Mouse (Mus musculus) kidney, postnatal 14 days (tissue): ENCODE data around the gene Wee2.

Experiments
- DNase-seq: peaks from one replicate; pipeline ENCODE4 v3.0.0; 2022; ENCODE audit warnings: mixed read lengths

Wee2 gene

GRCm38 (mm10) chr6:40436047-40436483, 2.8 kb upstream of the Wee2 start, which contains the start of gene E330009J07Rik:
Gene E330009J07Rik, minus strand, starts transcription at chr6:40436135.
- peak; percentile 87 for DNase-seq

- DNase-seq = no peak
These were observed 843 bp downstream of the Wee2 start for GRCm38 (mm10) chr6:40439731-40440130.

DNA sequence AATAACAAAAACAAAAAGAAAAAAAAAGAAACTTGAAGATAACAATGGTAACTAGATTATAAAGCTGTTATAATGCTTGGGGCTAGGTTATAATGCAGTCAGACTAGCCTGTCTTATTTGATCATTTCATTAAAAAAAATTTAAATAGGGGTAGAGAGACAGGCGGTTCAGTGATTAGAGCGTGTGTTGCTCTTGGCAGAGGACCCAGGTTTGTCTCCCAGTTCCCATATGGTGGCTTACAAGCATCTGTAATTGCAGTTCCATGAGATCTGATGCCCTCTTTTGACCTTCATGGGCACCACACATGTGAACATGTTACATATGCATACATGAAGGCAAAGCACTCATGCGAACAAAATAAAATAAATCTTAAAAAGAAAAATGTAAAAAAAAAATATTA, 2.4 kb downstream of the Wee2 start:
- no peak for DNase-seq

DNA sequence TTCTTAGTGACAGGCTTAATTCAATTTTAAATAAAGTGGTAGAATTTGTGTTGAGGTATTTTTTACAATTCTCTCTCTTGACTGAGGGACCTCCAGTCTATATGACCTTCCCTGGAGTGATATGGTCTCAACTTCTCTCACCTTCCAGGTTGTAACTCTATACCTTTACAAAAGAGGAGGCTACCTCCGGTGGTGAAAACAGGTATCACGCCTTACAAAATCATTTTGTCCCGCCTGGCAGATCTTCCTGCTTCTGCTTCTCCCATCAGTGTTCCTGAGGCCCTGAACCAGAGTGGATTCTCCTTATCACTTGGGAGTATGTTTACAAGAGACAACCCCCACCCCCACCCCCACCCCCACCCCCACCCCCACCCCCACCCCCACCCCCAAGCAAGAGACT, 2.9 kb downstream of the Wee2 start:
- DNase-seq = no peak

- no peak for DNase-seq
These were observed 4.5 kb downstream of the Wee2 start for GRCm38 (mm10) chr6:40443281-40443928.

DNA sequence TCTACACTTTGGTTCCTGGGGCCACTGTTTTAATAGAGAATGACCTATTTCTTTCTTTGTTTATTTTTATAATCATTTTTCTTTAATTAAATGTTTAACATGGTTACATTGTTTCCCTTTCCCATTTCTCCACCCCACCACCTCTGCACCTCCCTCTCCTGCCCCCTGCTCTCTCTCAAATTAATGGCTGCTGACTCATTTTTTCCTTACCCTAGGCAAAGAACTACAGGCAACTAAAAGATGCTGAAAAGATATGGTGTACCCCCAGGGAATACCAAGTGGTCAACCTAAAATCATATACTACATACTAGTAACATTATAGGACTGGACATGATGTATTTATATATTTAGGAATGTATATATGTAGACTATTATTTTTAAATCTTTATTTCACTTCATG, 9.7 kb downstream of the Wee2 start:
- DNase-seq = no peak

GRCm38 (mm10) chr6:40454436-40455041, 15.7 kb downstream of the Wee2 start:
- DNase-seq = no peak

DNA sequence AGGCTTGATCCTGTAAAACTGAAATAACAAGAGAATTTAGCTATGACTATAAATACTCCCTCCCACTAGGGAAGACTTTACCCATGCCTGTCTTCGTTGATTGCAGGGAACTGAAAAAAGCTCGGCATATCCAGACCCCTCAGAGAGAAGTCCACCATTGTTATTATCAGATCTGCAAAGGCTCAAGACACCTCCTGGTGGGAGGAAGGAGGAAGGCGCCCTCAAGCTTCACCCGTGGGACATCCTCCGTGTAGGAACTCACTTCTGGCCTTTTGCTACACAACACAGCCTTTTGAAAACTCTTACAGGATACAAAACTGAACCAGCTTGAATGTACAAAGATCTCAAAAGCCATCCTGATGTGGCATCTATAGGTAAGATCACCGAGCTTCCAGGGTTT, 26.8 kb downstream of the Wee2 start:
- DNase-seq = no peak

- peak; percentile 95 for DNase-seq
These were observed 32.2 kb downstream of the Wee2 start, which contains the start of gene Ssbp1 for GRCm38 (mm10) chr6:40470916-40471719. Gene Ssbp1, plus strand, starts transcription at chr6:40471352.

DNA sequence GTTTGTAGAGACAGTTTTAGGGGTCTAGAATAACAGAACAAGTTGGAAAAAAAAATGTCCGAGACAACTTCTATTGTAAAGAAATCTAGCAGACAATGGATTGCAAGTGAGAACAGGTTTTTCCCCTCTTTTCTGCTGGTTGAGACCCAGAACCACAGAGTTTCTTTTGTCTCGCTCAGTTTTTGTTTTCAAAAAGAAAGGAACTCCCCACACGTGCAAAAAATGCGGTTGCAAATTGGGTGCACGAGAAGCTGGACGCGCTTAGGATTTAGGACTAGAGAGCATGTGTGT, 32.8 kb downstream of the Wee2 start:
- DNase-seq = no peak

- no peak for DNase-seq
These were observed 37.2 kb downstream of the Wee2 start for GRCm38 (mm10) chr6:40476132-40476531.

- no peak for DNase-seq
These were observed 40.8 kb downstream of the Wee2 start for GRCm38 (mm10) chr6:40479705-40480104.

DNA sequence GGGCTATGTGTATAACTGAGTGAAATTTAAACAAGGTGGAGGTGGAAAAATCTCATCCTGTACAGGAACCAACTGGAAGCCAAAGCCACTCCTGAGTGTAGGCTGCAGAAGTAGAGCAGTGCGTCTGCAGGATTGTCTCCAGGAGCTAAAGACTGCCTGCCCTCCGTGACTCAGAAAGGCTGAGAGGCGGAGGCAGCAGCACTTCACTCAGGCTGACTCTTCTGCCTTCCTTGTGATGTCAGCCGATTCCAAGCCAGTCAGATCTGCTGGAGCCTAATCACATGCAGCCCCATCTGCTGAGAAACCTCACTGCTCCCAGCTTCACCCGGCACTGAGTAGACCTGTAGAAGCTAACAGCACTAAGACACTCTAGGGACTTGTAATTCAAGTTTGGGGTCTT, 43.4 kb downstream of the Wee2 start:
- no peak for DNase-seq

DNA sequence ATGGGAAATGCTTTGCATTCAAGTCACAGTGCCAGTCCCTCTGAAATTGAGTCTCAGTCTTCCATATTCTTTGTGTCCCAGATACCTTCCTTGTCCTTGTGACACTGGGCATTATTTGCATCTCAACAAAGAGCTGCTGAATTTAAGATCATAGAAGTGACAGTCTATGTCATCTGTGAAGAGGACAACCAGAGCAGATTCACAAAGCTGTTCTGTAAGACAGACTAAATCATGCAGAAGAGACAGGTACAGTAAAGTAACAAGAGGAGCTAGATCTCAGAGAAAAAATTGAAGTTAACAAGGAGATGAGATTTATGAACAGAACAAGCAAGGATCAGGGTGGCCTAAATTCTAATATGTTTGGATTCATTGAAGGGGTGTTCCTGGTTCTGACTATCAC, 52.0 kb downstream of the Wee2 start, which contains the start of gene Tas2r137:
Tas2r137 (plus strand) TSS at position 301 of the 400 bp plus-strand sequence.
- no peak for DNase-seq

GRCm38 (mm10) chr6:40493229-40493628, 54.3 kb downstream of the Wee2 start, which contains the start of gene Tas2r108:
Gene Tas2r108, plus strand, starts transcription at chr6:40493529.
- no peak for DNase-seq
